Mouse (Mus musculus): ENCODE measurements around the gene Tsc1.

The Tsc1 gene
- long read RNA-seq, experiment 1, partial matches to known transcripts: 2 of 3 reads
- long read RNA-seq, experiment 1, other reads (novel, unspliced or antisense): 1 of 3 reads
- long read RNA-seq, experiment 2, partial matches to known transcripts: 2 of 3 reads
- long read RNA-seq, experiment 2, other reads (novel, unspliced or antisense): 1 of 3 reads

GRCm38 (mm10) chr2:28640461-28641424 is at the start of gene Tsc1:
Gene Tsc1, plus strand, starts transcription at chr2:28641228.
- intact Hi-C loops (cut with DNase I): no loop called here

- intact Hi-C loops (cut with DNase I): no loop called here
These were observed 49.5 kb upstream of the Tsc1 start for GRCm38 (mm10) chr2:28591479-28591878.

GRCm38 (mm10) chr2:28592809-28593208 is 48.2 kb upstream of the Tsc1 start:
- intact Hi-C loops (cut with DNase I): loop anchor here (2.0 kb wide), 1 partner anchor 30 kb away; no protein-coding TSS in a partner anchor

GRCm38 (mm10) chr2:28596021-28596420 is 45.0 kb upstream of the Tsc1 start:
- intact Hi-C loops (cut with DNase I): no loop called here

- intact Hi-C loops (cut with DNase I): no loop called here
These were observed 44.0 kb upstream of the Tsc1 start for GRCm38 (mm10) chr2:28596998-28597397.

GRCm38 (mm10) chr2:28597733-28598547 is 43.1 kb upstream of the Tsc1 start:
- intact Hi-C loops (cut with DNase I): no loop called here

GRCm38 (mm10) chr2:28598692-28599568 is 42.1 kb upstream of the Tsc1 start:
- intact Hi-C loops (cut with DNase I): no loop called here

- intact Hi-C loops (cut with DNase I): no loop called here
These were observed 41.5 kb upstream of the Tsc1 start for GRCm38 (mm10) chr2:28599569-28599900.

- intact Hi-C loops (cut with DNase I): no loop called here
These were observed 39.1 kb upstream of the Tsc1 start for GRCm38 (mm10) chr2:28601720-28602590.

GRCm38 (mm10) chr2:28603542-28603941 is 37.5 kb upstream of the Tsc1 start:
- intact Hi-C loops (cut with DNase I): no loop called here

GRCm38 (mm10) chr2:28605789-28606541 is 35.1 kb upstream of the Tsc1 start:
- intact Hi-C loops (cut with DNase I): no loop called here

GRCm38 (mm10) chr2:28606601-28607340 is 34.3 kb upstream of the Tsc1 start:
- intact Hi-C loops (cut with DNase I): no loop called here

GRCm38 (mm10) chr2:28607341-28608165 is 33.5 kb upstream of the Tsc1 start:
- intact Hi-C loops (cut with DNase I): no loop called here

- intact Hi-C loops (cut with DNase I): no loop called here
These were observed 31.2 kb upstream of the Tsc1 start for GRCm38 (mm10) chr2:28609851-28610250.

GRCm38 (mm10) chr2:28610716-28611406 is 30.2 kb upstream of the Tsc1 start:
- intact Hi-C loops (cut with DNase I): no loop called here

- intact Hi-C loops (cut with DNase I): no loop called here
These were observed 29.6 kb upstream of the Tsc1 start for GRCm38 (mm10) chr2:28611407-28611787.

Measured in adrenal gland (tissue).